Mouse (Mus musculus) urinary bladder, postnatal 10 days (tissue): Measurements from ENCODE around the gene Osbpl7.

Source experiments
- DNase-seq: peaks from one replicate; pipeline ENCODE4 v3.0.0; 2022; ENCODE audit warnings: low spot score

Gene Osbpl7

DNA sequence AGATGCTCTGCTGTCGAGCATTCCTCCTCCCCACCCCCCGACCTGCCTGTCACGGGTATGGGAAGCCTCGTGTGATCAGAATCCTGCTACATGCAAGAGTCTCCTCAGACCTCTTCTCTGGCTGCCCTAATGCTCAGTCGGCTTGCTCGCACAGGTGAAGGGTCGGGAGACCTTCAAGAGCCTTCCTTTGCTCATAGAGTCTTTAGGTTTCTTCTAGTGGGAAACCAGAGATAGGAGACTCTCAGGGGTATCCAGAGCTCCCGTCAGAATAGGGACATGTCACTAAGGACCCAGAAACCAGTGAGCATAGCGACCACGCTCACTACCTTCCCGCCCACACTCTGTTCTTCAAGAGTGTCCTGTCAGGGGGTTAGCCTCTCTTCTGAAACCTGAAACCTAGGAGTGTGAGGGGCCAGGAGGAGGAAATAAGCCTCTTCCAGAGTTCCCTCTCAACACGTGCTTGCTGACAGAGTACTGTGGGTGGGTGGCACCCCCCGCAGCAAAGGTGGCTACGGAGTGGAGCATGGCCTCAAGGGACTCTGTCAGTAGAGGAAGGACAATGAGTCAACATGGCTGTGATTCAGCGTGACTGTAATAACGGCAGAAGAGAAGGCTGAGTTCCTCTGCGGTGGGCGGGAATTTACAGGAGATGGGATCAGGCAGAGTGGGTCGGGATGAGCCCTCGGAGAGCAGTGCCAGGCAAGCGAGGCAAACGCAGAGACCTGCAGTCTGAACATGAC is 33.1 kb downstream of the Osbpl7 start:
- DNase-seq: no peak

DNA sequence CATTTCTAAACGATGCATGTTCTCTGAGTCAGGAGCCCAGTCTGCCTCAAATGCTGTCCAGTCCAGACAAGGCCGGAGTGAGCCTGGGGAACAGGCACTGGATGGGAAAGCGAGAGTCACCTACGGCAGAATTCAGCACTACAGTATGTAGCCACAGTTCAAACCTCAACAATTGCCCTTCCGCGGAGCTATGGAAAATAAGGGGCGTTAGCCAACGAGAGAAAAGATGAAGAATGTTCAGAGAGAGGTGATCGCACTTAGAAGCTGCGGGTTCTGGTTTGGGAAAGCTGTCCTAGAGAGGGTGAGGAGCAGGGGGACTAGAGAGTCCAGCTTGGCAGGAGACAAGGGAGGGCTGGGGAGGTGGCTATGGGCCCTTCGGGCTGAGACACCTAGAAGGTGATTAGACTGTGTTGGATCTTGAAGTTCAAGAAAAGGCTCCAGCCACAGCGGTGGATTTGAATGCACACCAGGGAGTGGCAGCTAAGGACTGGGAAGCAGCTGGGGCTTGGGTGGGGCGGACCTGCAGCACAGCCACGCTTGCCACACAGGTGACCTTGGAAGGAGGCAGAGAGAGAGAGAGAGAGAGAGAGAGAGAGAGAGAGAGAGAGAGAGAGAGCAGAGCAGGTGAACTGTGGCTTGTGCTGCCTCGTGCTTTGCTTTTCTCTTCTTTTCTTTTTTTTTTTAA is 34.5 kb downstream of the Osbpl7 start:
- DNase-seq: no peak

DNA sequence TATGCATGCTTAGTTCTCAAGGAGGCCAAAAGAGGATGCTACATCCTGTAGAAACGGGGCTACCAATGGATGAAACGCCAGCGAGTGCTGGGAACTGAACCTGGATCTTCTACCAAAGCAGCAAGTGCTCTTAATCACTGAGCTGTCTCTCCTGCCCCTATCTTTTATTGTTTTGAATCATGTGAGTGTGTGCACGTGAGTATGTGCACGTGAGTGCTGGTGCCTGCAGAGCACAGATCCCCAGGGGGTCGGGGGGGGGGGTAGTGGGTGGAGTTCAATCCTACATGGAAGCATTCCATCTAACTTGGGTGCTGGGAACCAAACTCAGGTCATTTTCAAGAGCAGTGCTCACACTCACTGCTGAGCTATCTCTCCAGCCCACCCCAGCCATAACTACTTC is 35.9 kb downstream of the Osbpl7 start:
- DNase-seq: no peak

DNA sequence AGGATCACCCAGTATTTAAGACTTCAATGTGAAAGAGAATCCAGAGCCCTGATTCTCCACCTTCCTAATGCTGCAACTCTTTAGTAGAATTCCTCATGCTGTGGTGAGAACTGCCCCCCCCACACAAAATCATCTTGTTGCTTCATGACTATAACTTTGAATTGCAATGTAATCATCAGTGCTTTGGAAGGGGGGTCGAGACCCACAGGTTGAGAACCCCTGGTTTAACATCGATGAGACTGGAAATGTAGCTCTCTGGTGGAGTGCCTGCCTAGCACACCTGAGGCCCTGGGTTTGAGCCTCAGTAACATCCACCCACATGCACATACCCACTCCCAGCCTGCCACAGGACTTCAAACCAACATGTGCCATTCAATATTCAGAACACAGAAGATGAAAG is 44.2 kb downstream of the Osbpl7 start:
- DNase-seq: no peak

DNA sequence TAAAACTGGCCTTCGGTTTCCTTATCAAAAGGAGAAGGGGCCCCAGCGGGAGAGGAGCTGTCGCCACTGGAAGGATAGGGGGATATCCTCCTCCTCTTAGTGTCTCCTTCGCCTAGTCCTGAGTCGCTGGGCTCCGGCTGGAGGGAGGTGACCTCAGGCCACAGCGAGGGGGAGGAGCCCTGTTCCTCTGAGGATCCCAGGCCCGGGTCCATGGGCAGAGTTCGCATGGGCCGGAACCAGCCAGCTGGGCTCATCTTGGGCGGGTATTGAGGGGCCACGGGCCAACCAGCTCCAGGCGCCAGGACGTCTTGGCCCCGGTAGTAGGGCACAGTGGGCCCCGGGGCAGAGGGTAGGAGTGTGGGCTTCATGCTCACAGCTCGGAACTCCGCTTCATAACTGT is 48.4 kb downstream of the Osbpl7 start:
- DNase-seq: no peak

DNA sequence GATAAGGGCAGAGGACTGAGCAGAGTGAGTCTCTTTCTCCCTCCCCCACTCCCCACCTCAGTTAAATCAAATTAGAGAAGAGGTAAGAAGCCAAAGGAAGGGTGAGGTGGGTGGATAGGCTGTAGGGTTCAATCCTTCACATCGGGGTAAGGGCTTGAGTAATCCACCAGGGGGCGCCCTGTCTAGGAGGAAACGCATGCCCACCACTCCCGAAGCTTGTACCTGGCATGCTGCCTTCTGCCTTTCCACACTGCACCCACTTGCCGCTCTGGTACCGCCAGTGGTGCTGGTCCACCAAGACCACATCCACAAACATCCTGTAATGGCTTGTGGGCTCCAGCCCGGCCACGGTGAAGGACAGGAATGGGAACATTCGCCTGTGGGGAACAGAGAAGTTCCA is 51.3 kb downstream of the Osbpl7 start:
- peak; percentile 27 for DNase-seq

DNA sequence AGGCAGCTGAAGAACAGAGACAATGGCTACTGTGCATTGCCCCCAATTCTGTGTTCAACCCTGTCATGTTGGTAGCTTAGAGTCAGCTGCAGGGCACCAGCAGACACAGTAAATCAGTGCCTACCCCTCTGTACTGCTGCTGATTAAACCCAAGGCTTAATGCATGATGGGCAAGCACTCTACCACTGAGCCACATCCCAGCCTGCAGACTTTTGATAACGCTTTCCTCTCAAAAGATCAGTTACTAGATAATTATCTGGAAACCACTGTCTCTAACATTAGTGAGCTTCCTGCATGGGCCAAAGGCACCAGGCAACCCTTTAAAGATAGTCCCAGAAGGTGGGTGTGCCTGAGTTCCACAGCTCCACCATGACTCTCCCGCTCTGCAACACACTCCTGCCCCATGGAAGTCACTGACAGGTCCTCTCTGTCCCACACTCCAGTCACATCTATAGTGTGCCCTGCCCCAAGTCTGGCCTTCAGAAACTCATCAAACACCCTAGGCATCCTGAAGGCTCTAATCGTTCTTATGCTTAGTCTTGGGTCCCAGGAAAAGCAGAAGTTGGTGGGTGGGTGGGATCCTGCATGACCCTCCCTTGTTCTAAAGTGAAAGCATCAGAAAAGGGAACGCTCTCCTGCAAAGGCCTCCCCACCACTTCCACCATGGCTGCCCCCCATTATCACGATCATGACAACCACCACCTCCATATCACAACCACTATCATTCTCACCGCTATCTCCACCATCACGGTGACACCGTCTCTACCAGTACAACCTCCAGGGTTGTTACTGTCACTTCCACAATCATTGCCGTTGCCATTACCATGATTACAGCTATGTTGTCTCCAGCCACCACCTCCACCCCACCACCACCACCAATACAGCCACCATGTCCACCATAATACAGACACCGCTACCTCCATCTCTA is 53.0 kb downstream of the Osbpl7 start:
- no peak for DNase-seq

DNA sequence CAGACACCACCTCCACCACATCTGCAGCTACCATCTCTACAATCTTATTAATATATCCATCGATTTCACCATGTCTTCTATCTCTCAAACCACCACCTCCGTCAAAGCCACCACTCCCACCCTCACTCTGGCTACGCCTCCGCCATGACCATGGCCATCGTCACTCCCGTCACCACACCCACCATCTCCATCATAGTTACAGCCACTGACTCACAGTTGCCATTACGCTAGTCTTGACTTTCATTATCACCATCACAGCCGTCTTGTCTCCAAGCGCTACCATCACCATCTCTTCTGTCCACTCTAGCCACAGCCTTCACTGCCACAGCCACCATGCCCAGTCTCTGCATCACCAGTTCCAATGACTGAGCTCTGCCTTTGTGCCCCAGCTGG is 53.7 kb downstream of the Osbpl7 start:
- no peak for DNase-seq

DNA sequence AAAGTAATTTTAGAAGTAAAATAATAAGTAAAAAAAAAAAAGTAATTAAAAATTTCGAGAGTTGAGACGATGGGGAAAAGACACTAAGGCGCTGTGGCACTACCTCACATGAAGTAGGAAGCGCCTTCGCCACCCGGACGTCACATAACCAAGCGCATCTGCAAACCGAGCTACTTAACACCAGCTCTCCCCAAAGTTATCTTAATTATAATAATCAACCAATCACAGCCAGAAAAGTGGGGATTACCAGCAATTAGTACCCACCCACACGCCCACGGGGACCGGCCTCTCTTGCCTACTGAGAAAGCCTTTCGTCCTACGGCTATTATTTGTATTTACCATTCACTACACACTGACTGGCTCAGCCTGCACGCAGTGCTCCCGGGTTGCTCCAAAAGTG is 58.5 kb downstream of the Osbpl7 start:
- DNase-seq: no peak

DNA sequence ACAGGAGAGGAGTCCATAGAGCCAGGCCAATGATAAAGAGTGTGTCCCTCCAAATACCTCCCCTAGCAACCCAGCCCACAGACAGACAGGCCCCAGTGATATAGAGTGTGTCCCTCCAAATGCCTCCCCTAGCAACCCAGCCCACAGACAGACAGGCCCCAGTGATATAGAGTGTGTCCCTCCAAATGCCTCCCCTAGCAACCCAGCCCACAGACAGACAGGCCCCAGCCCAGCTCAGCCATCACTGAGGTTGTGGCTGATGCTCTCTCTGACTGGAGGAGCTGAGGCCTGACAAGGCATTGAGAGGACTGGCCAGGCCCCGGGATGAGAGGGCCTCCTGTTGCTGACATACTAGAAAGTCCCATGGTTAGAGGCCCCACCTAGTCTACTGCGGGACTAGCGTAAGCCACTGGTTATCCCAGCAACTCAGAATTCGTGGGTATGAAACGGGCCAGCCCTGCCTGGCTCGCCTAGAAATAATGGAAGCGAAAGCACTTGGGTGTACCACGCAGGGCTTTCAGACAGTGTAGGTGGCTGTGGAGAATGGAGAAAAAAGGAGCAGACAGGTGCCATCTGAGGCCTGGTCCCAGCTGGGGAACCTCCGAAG is 62.2 kb downstream of the Osbpl7 start:
- no peak for DNase-seq

DNA sequence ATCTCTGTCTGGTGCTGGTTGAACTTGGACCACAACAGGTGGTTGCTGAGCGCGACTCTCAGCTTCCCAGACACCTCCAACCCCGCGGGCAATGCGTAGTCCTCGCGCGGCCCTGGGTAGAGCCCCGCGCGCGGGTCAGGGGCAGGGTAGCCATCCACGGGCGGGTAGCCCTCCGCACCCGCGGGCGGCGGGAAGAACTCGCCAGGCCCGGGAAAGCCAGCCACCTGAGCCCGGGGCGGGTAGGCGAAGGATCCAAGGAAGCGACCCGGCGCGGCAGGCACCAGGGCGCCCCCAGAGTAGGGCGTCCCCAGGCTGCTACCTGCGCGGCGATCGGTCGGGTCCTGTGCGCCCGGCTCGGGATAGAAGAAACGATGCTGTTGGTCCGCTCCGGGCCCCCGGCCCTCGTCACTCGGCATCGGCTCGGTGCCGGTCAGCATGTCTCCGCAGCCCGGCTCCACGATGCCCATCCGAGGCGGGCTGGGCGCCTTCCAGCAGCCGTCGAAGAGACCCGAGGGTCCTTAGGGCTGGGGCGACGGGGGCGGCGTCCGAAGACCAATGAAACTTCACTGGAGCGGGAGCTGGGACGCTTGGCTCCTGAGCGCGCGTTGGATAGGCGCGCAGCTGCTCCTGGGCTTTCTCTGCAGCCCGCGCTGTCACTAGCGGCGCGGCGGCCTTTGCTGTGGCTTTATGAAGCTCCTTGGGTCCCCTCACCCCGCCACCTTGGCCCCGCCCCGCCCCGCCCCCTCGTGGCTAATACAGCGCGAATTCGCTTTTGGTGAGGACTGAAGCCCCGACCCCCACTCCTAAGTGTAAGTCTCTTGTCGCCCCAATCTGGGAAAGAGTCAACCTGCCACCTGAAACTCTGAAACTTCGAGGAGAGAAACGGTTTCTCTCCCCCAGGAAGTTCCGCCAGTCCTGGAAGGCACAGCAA is 64.5 kb downstream of the Osbpl7 start, which contains the start of gene Tbx21:
Gene Tbx21, minus strand, starts transcription at position 661 of the 931 bp plus-strand sequence.
- no peak for DNase-seq

DNA sequence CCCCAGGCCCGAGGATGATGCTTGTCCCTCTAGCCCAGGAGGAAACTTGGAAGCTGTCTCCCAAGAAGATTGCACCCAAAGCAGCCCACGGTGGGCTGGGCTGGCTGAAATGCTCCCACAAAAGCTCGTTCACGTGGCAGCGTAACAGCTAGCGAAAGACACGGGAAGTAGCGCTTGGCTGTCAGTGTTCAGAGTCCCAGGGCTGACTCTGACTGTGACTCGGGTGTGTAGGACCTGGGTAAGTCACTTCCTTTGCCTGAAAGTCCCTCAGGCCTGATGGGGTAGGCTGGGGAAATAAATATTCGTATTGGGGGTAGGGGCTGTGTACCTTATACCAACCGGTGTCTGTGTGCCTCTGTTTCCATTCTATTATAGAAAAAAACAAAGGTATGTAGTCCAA is 65.4 kb downstream of the Osbpl7 start:
- no peak for DNase-seq
